In the genomic region with DNA sequence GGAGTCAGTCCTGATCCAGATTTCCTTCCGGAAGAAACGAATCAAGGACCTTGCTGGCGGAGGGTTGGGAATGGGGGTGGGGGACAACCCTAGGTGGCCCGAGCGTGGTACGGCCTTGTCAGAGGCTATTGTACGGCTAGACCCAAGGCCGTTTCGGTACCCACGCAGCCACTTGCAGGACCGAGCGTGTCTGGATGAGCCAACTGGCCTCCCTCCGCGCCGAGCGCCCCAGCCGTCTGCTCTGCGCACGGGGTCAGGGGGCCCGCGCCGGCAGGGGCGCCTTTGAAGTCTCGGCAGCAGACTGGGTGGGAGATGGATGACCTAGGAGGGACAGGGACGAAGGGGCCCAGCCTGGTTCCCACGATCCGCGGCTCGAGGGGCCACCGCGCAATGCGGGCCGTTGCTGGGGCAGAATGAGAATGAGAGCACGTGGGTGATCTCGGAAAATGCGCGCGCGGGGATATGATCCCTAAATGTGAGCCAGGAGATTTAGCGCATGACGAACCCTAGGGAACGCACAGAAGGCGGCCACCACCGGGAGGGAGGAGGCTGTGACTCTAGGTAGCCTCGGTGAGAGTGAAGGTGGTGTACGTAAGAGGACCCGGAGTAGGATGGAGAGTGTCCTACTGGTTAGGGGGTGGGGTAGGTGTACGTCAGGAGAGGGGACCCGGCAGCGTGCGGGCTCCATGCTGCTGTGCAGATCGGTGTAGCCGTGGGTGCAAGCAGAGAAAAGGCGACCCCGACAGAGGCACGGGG, we compare ENCODE assay signal across 8 mouse cellular contexts.
DNase-seq lines count a peak whose midpoint lies in the region; ATAC-seq and TF ChIP-seq lines count a peak whose summit lies in the region.

No protein-coding gene starts in this region.

- no peak for TF ChIP-seq CTCF in liver, postnatal 0 days (IDR thresholded peaks at IDR 0.05; ENCODE audit: low read depth)

- H3K27ac ChIP-seq in forebrain, embryonic 11.5 days (ENCODE audit: low read depth, low read length) = 0 out of 2 replicates have a peak overlapping the region, but pooled peaks have one; percentile 25
- H3K27ac ChIP-seq in intestine, embryonic 14.5 days (ENCODE audit: low read depth) = peak overlapping the region; percentile 94
- no peak overlapping the region for H3K27ac ChIP-seq in liver, postnatal 0 days (ENCODE audit: low read depth)

- no peaks in the 10 kb centered on the region for H3K36me3 ChIP-seq in forebrain, embryonic 11.5 days (ENCODE audit: control insufficient read depth, insufficient read depth, low read length)
- H3K36me3 ChIP-seq in intestine, embryonic 14.5 days (ENCODE audit: control insufficient read depth, insufficient read depth, low read length) = no peaks in the 10 kb centered on the region
- no peaks in the 10 kb centered on the region for H3K36me3 ChIP-seq in liver, postnatal 0 days (replicated peaks; ENCODE audit: insufficient read depth, low read length)

- no peaks in the 10 kb centered on the region for H3K27me3 ChIP-seq in forebrain, embryonic 11.5 days (ENCODE audit: control insufficient read depth, insufficient read depth, low read length)
- H3K27me3 ChIP-seq in intestine, embryonic 14.5 days (replicated peaks; ENCODE audit: control insufficient read depth, insufficient read depth, low read length) = no peaks in the 10 kb centered on the region
- peaks cover 17% of the 10 kb centered on the region for H3K27me3 ChIP-seq in liver, postnatal 0 days (ENCODE audit: insufficient read depth, low read length)

- DNase-seq in layer of hippocampus, postnatal 10 days (ENCODE audit: low spot score in 2 of 2) = peak; percentile 11 to 30
- no peak for DNase-seq in layer of hippocampus, adult 8-10 months (ENCODE audit: low spot score in 2 of 2)
- DNase-seq in adrenal gland, postnatal 10 days = peak; percentile 45
- DNase-seq in forebrain, embryonic 11.5 days (ENCODE audit: low spot score) = peak; percentile 81
- DNase-seq in intestine, embryonic 14.5 days (ENCODE audit: low spot score) = peak; percentile 86
- peak; percentile 22 for DNase-seq in liver, postnatal 0 days
- peak; percentile 3 for DNase-seq in ovary, postnatal 10 days (ENCODE audit: low spot score)
- no peak for DNase-seq in spleen, adult 12 weeks (ENCODE audit: low spot score)

- H3K4me3 ChIP-seq in forebrain, embryonic 11.5 days (ENCODE audit: low read depth, low read length) = peak overlapping the region; percentile 41
- H3K4me3 ChIP-seq in intestine, embryonic 14.5 days (ENCODE audit: low read depth, low read length) = peak overlapping the region; percentile 59
- H3K4me3 ChIP-seq in liver, postnatal 0 days (ENCODE audit: low read depth, low read length) = peak overlapping the region; percentile 51

- under 1% methylated on average over 56 of the region's 56 CpGs for WGBS in forebrain, embryonic 11.5 days
- WGBS in intestine, embryonic 14.5 days = under 1% methylated on average over 55 of the region's 56 CpGs
- under 1% methylated on average over 56 of the region's 56 CpGs for WGBS in liver, postnatal 0 days (ENCODE audit: insufficient replicate concordance)

- peak; percentile 84 for ATAC-seq in forebrain, embryonic 11.5 days (replicated peaks; ENCODE audit: low FRiP score)
- peak; percentile 84 for ATAC-seq in intestine, embryonic 14.5 days (replicated peaks; ENCODE audit: low FRiP score, low TSS enrichment, low read depth)
- ATAC-seq in liver, postnatal 0 days = peak; percentile 21; the same call in 1 of the 2 replicates

- H3K9ac ChIP-seq in forebrain, embryonic 11.5 days (ENCODE audit: low read length) = peak overlapping the region; percentile 62
- H3K9ac ChIP-seq in intestine, embryonic 14.5 days (ENCODE audit: low read length) = peak overlapping the region; percentile 75
- no peak overlapping the region for H3K9ac ChIP-seq in liver, postnatal 0 days (replicated peaks)

- H3K4me2 ChIP-seq in forebrain, embryonic 11.5 days (ENCODE audit: low read depth, low read length, severe bottlenecking) = peak overlapping the region; percentile 87
- peak overlapping the region; percentile 100 for H3K4me2 ChIP-seq in intestine, embryonic 14.5 days (ENCODE audit: low read length)
- peak overlapping the region; percentile 90 for H3K4me2 ChIP-seq in liver, postnatal 0 days (ENCODE audit: low read depth, low read length)

- peaks cover 4% of the 10 kb centered on the region; the same call in 1 of the 2 replicates for H3K4me1 ChIP-seq in forebrain, embryonic 11.5 days (replicated peaks; ENCODE audit: control insufficient read depth, insufficient read depth, low read length)
- H3K4me1 ChIP-seq in intestine, embryonic 14.5 days (replicated peaks; ENCODE audit: control insufficient read depth, insufficient read depth, low read length) = peaks cover 8% of the 10 kb centered on the region
- H3K4me1 ChIP-seq in liver, postnatal 0 days (ENCODE audit: insufficient read depth) = peaks cover 14% of the 10 kb centered on the region

- H3K9me3 ChIP-seq in forebrain, embryonic 11.5 days (ENCODE audit: control insufficient read depth, low read length) = no peaks in the 10 kb centered on the region
- no peaks in the 10 kb centered on the region for H3K9me3 ChIP-seq in intestine, embryonic 14.5 days (ENCODE audit: control insufficient read depth, low read length)
- no peaks in the 10 kb centered on the region for H3K9me3 ChIP-seq in liver, postnatal 0 days (ENCODE audit: low read length)

- TF ChIP-seq EP300 in liver, postnatal 0 days (IDR thresholded peaks at IDR 0.05; ENCODE audit: low read depth) = no peak

Comparison
In these comparisons a context has a peak if more than half of its experiments do, and no peak if none do; other contexts are left out.
1. DNase-seq: peak in layer of hippocampus, postnatal 10 days (2 of 2), adrenal gland, postnatal 10 days (single experiment), forebrain, embryonic 11.5 days (single experiment), intestine, embryonic 14.5 days (single experiment), liver, postnatal 0 days (single experiment) and ovary, postnatal 10 days (single experiment); none in layer of hippocampus, adult 8-10 months (0 of 2) and spleen, adult 12 weeks (single experiment).
2. ATAC-seq: peak in every context shown above with its lines; median percentile 84 in forebrain, embryonic 11.5 days; 84 in intestine, embryonic 14.5 days; 21 in liver, postnatal 0 days.
3. Peak in every context shown above with its lines, with median percentiles within 50 percentile points of each other: H3K4me2 ChIP-seq and H3K4me3 ChIP-seq.